Mouse (Mus musculus): ENCODE data around the gene Cldn17. TPM values are rescaled to one million over a fixed set of nuclear protein-coding genes. Genes with fewer than 3 reads are reported as not detected.
A peak's percentile ranks its signal among the peaks of the same experiment; 100 is the strongest.

The Cldn17 gene
- polyA plus RNA-seq (2014; fragmentation: Nextera tagmentation; extraction: Ambion mirVana) = 0.41 TPM in 1 of 2 replicates, not detected in the other

DNA sequence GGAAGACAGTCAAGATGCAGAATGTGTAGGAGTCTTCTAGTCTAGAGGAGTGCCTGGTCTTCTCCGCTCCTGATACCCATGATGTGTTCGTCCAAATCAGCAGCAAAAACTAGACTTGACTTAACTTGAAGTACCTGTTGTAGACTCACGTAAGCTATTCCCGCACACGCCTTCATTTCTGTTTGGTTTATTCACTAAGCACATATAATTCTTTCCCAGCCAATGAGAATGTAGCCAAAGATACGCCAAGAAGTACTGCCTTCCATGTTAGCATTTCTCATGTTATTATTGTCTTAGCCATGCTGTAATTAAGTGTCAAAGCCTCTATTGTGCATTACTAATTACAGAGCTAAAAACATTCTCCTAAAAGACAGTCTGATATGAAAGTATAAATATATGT is at the start of gene Cldn17:
Gene Cldn17, minus strand, starts transcription at position 101 of the 400 bp plus-strand sequence.
- no peak for ATAC-seq (ENCODE audit: low read depth)
- no peaks in the 10 kb centered on the region for H3K36me3 ChIP-seq (ENCODE audit: control insufficient read depth, insufficient read depth, low read length)
- H3K27ac ChIP-seq (replicated peaks; ENCODE audit: low read depth, low read length) = no peak within 1 kb of the TSS
- WGBS = 85% methylated on average over 6 of the region's 6 CpGs
- no peaks in the 10 kb centered on the region for H3K27me3 ChIP-seq (replicated peaks; ENCODE audit: control insufficient read depth, insufficient read depth, low read length)
- no peaks in the 10 kb centered on the region for H3K9me3 ChIP-seq (ENCODE audit: control insufficient read depth, low read length)
- DNase-seq (ENCODE audit: low spot score) = no peak
- H3K4me3 ChIP-seq (ENCODE audit: low read depth, low read length) = no peak within 1 kb of the TSS
- no peak within 1 kb of the TSS for H3K4me2 ChIP-seq (ENCODE audit: low read depth, low read length)
- no peaks in the 10 kb centered on the region for H3K4me1 ChIP-seq (ENCODE audit: control insufficient read depth, insufficient read depth, low read length)
- no peak within 1 kb of the TSS for H3K9ac ChIP-seq (ENCODE audit: low read depth, low read length)

DNA sequence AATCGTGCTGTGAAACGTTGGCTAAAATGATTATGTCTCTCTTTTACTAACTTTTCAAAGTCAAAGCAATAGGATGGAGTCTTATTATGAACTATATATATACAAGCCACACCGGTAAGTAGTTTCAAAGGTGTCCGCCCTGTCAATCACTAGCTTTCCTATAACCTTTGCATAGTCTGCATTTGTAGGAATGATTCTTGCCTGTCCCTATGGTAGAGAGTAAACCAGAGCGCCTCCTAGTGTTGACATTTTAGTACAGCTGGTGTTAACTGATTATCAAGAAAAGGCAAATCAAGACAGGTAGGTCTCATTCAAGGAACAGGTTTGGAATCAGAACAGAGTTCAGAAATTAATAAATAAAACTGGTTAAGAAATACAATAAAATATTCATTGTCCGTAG is 35.7 kb upstream of the Cldn17 start:
- no peak overlapping the region for H3K4me2 ChIP-seq (ENCODE audit: low read depth, low read length)
- no peaks in the 10 kb centered on the region for H3K27me3 ChIP-seq (replicated peaks; ENCODE audit: control insufficient read depth, insufficient read depth, low read length)
- H3K27ac ChIP-seq (replicated peaks; ENCODE audit: low read depth, low read length) = no peak overlapping the region
- DNase-seq (ENCODE audit: low spot score) = peak; percentile 59
- ATAC-seq (ENCODE audit: low read depth) = no peak
- no peaks in the 10 kb centered on the region for H3K36me3 ChIP-seq (ENCODE audit: control insufficient read depth, insufficient read depth, low read length)
- 58% methylated on average over 6 of the region's 6 CpGs for WGBS
- H3K9me3 ChIP-seq (ENCODE audit: control insufficient read depth, low read length) = no peaks in the 10 kb centered on the region
- no peaks in the 10 kb centered on the region for H3K4me1 ChIP-seq (ENCODE audit: control insufficient read depth, insufficient read depth, low read length)
- H3K9ac ChIP-seq (ENCODE audit: low read depth, low read length) = no peak overlapping the region
- no peak overlapping the region for H3K4me3 ChIP-seq (ENCODE audit: low read depth, low read length)

- Histone ChIP-seq H3K4me2 (ENCODE audit: low read depth, low read length) (no peak overlapping the region), H3K36me3 (ENCODE audit: control insufficient read depth, insufficient read depth, low read length) (no peaks in the 10 kb centered on the region), H3K27me3 (replicated peaks; ENCODE audit: control insufficient read depth, insufficient read depth, low read length) (no peaks in the 10 kb centered on the region), H3K4me3 (ENCODE audit: low read depth, low read length) (no peak overlapping the region), H3K9me3 (ENCODE audit: control insufficient read depth, low read length) (no peaks in the 10 kb centered on the region), H3K4me1 (ENCODE audit: control insufficient read depth, insufficient read depth, low read length) (no peaks in the 10 kb centered on the region), H3K27ac (replicated peaks; ENCODE audit: low read depth, low read length) (no peak overlapping the region), H3K9ac (ENCODE audit: low read depth, low read length) (no peak overlapping the region)
- ATAC-seq (ENCODE audit: low read depth) (no peak), DNase-seq (ENCODE audit: low spot score) (no peak)
- WGBS = 71% methylated on average over 3 of the region's 3 CpGs
These were observed 33.2 kb upstream of the Cldn17 start for GRCm38 (mm10) chr16:88539841-88540487.

DNA sequence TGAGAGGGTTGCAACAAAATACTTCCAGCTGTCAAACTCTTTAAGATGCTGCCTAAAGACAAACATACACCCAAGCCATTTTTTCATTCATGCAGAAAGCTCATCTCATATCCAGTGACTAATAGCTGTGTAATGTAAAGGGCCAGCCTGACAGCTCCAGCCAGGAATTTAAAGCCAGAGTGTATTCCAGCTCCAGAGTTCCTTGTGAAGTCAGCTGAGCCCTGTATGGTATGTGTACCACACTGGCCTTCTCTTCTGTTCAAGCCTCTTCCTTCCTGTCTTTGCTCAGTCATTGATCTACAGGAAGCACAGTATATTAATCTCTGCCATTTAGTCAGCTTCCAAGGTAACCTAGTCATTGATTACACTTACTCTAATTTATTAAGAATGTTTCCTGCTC is 4.6 kb upstream of the Cldn17 start:
- H3K27me3 ChIP-seq (replicated peaks; ENCODE audit: control insufficient read depth, insufficient read depth, low read length) = no peaks in the 10 kb centered on the region
- no peaks in the 10 kb centered on the region for H3K36me3 ChIP-seq (ENCODE audit: control insufficient read depth, insufficient read depth, low read length)
- no peak overlapping the region for H3K27ac ChIP-seq (replicated peaks; ENCODE audit: low read depth, low read length)
- H3K4me2 ChIP-seq (ENCODE audit: low read depth, low read length) = no peak overlapping the region
- no peak for DNase-seq (ENCODE audit: low spot score)
- H3K4me1 ChIP-seq (ENCODE audit: control insufficient read depth, insufficient read depth, low read length) = no peaks in the 10 kb centered on the region
- H3K9ac ChIP-seq (ENCODE audit: low read depth, low read length) = no peak overlapping the region
- H3K4me3 ChIP-seq (ENCODE audit: low read depth, low read length) = no peak overlapping the region
- no peaks in the 10 kb centered on the region for H3K9me3 ChIP-seq (ENCODE audit: control insufficient read depth, low read length)
- ATAC-seq (ENCODE audit: low read depth) = no peak

DNA sequence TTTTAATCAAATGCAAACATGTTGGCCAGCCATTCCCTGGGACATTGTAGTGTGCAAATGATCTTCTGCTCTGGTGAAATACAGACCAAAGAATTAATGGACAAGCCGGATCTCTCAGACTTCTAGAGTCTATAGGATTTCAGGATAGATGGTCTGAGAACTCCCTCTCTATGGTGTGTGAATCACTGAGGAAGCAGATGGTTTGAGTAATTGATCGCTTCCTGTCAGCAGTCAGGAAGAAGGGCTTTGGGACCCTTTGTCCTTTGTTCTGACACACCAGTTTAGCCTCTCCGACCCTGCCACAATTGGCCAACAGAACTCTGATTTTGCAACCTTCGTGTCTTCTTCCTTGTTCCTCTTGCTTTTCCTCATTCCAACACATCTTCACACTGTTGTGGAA is 1.4 kb upstream of the Cldn17 start:
- DNase-seq (ENCODE audit: low spot score) (no peak), ATAC-seq (ENCODE audit: low read depth) (no peak)
- no peaks in the 10 kb centered on the region for H3K36me3 ChIP-seq (ENCODE audit: control insufficient read depth, insufficient read depth, low read length)
- no peak overlapping the region for H3K27ac ChIP-seq (replicated peaks; ENCODE audit: low read depth, low read length)
- no peak overlapping the region for H3K4me3 ChIP-seq (ENCODE audit: low read depth, low read length)
- H3K4me2 ChIP-seq (ENCODE audit: low read depth, low read length) = no peak overlapping the region
- no peak overlapping the region for H3K9ac ChIP-seq (ENCODE audit: low read depth, low read length)
- no peaks in the 10 kb centered on the region for H3K4me1 ChIP-seq (ENCODE audit: control insufficient read depth, insufficient read depth, low read length)
- H3K27me3 ChIP-seq (replicated peaks; ENCODE audit: control insufficient read depth, insufficient read depth, low read length) = no peaks in the 10 kb centered on the region
- H3K9me3 ChIP-seq (ENCODE audit: control insufficient read depth, low read length) = no peaks in the 10 kb centered on the region
- 54% methylated on average over 4 of the region's 4 CpGs for WGBS

GRCm38 (mm10) chr16:88506338-88506737 is 440 bp downstream of the Cldn17 start:
- WGBS = 93% methylated on average over 11 of the region's 11 CpGs
- Histone ChIP-seq H3K4me3 (ENCODE audit: low read depth, low read length) (no peak overlapping the region), H3K4me2 (ENCODE audit: low read depth, low read length) (no peak overlapping the region), H3K36me3 (ENCODE audit: control insufficient read depth, insufficient read depth, low read length) (no peaks in the 10 kb centered on the region), H3K9ac (ENCODE audit: low read depth, low read length) (no peak overlapping the region), H3K27ac (replicated peaks; ENCODE audit: low read depth, low read length) (no peak overlapping the region), H3K9me3 (ENCODE audit: control insufficient read depth, low read length) (no peaks in the 10 kb centered on the region), H3K4me1 (ENCODE audit: control insufficient read depth, insufficient read depth, low read length) (no peaks in the 10 kb centered on the region), H3K27me3 (replicated peaks; ENCODE audit: control insufficient read depth, insufficient read depth, low read length) (no peaks in the 10 kb centered on the region)
- no peak for ATAC-seq (ENCODE audit: low read depth)
- DNase-seq (ENCODE audit: low spot score) = no peak

DNA sequence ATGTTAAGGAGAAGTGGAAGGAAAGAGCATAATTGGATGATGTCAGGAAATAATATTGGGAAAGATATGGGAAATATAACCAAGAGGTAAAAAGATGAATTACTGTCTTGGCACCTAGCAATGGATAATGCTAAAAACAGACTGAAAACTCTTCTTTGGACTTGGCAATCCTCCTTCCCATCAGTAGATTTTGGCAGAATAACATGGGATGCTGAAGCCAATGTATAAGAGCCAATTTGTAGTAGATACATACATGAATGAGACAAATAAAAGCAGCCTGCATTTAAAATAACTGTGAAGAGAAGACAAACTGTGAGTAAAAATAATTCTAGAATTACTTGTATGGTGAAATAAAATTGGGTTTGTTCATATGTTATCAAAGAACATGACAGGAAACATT is 18.7 kb downstream of the Cldn17 start:
- Histone ChIP-seq H3K9ac (ENCODE audit: low read depth, low read length) (no peak overlapping the region), H3K36me3 (ENCODE audit: control insufficient read depth, insufficient read depth, low read length) (no peaks in the 10 kb centered on the region), H3K9me3 (ENCODE audit: control insufficient read depth, low read length) (no peaks in the 10 kb centered on the region), H3K27ac (replicated peaks; ENCODE audit: low read depth, low read length) (no peak overlapping the region), H3K4me3 (ENCODE audit: low read depth, low read length) (no peak overlapping the region), H3K4me2 (ENCODE audit: low read depth, low read length) (no peak overlapping the region), H3K27me3 (replicated peaks; ENCODE audit: control insufficient read depth, insufficient read depth, low read length) (no peaks in the 10 kb centered on the region), H3K4me1 (ENCODE audit: control insufficient read depth, insufficient read depth, low read length) (no peaks in the 10 kb centered on the region)
- ATAC-seq (ENCODE audit: low read depth) (no peak), DNase-seq (ENCODE audit: low spot score) (no peak)

- Histone ChIP-seq H3K4me2 (ENCODE audit: low read depth, low read length) (no peak overlapping the region), H3K9ac (ENCODE audit: low read depth, low read length) (no peak overlapping the region), H3K27me3 (replicated peaks; ENCODE audit: control insufficient read depth, insufficient read depth, low read length) (no peaks in the 10 kb centered on the region), H3K27ac (replicated peaks; ENCODE audit: low read depth, low read length) (no peak overlapping the region), H3K9me3 (ENCODE audit: control insufficient read depth, low read length) (no peaks in the 10 kb centered on the region), H3K4me1 (ENCODE audit: control insufficient read depth, insufficient read depth, low read length) (no peaks in the 10 kb centered on the region), H3K4me3 (ENCODE audit: low read depth, low read length) (no peak overlapping the region), H3K36me3 (ENCODE audit: control insufficient read depth, insufficient read depth, low read length) (no peaks in the 10 kb centered on the region)
- no peak for ATAC-seq (ENCODE audit: low read depth)
- DNase-seq (ENCODE audit: low spot score) = no peak
- 74% methylated on average over 3 of the region's 3 CpGs for WGBS
These were observed 26.6 kb downstream of the Cldn17 start for GRCm38 (mm10) chr16:88480011-88480774.

- no peak overlapping the region for H3K27ac ChIP-seq (replicated peaks; ENCODE audit: low read depth, low read length)
- H3K9ac ChIP-seq (ENCODE audit: low read depth, low read length) = no peak overlapping the region
- H3K9me3 ChIP-seq (ENCODE audit: control insufficient read depth, low read length) = no peaks in the 10 kb centered on the region
- WGBS = 68% methylated on average over 3 of the region's 3 CpGs
- H3K4me3 ChIP-seq (ENCODE audit: low read depth, low read length) = no peak overlapping the region
- H3K36me3 ChIP-seq (ENCODE audit: control insufficient read depth, insufficient read depth, low read length) = no peaks in the 10 kb centered on the region
- no peak for ATAC-seq (ENCODE audit: low read depth)
- peak; percentile 48 for DNase-seq (ENCODE audit: low spot score)
- no peaks in the 10 kb centered on the region for H3K4me1 ChIP-seq (ENCODE audit: control insufficient read depth, insufficient read depth, low read length)
- H3K4me2 ChIP-seq (ENCODE audit: low read depth, low read length) = no peak overlapping the region
- H3K27me3 ChIP-seq (replicated peaks; ENCODE audit: control insufficient read depth, insufficient read depth, low read length) = no peaks in the 10 kb centered on the region
These were observed 43.5 kb downstream of the Cldn17 start for GRCm38 (mm10) chr16:88463235-88463634.

Data from embryonic facial prominence, embryonic 14.5 days (tissue).